Mouse (Mus musculus): ENCODE data around the gene Gm21983.

Gene Gm21983

GRCm38 (mm10) chr7:27158171-27158570 is 22.7 kb downstream of the Gm21983 start:
- no peak for TF ChIP-seq GATA4 (IDR thresholded peaks at IDR 0.05; ENCODE audit: insufficient replicate concordance, low read length)

GRCm38 (mm10) chr7:27156005-27156404 is 24.9 kb downstream of the Gm21983 start:
- no peak for TF ChIP-seq GATA4 (IDR thresholded peaks at IDR 0.05; ENCODE audit: insufficient replicate concordance, low read length)

GRCm38 (mm10) chr7:27153205-27153764 is 27.6 kb downstream of the Gm21983 start, which contains the start of gene Cyp2t4:
TSS of gene Cyp2t4 (plus strand) at chr7:27153714.
- TF ChIP-seq GATA4 (IDR thresholded peaks at IDR 0.05; ENCODE audit: insufficient replicate concordance, low read length): no peak

GRCm38 (mm10) chr7:27136410-27136996 is 44.4 kb downstream of the Gm21983 start:
- TF ChIP-seq GATA4 (IDR thresholded peaks at IDR 0.05; ENCODE audit: insufficient replicate concordance, low read length): no peak

- no peak for TF ChIP-seq GATA4 (IDR thresholded peaks at IDR 0.05; ENCODE audit: insufficient replicate concordance, low read length)
These were observed 47.1 kb downstream of the Gm21983 start for GRCm38 (mm10) chr7:27133757-27134156.

- TF ChIP-seq GATA4 (IDR thresholded peaks at IDR 0.05; ENCODE audit: insufficient replicate concordance, low read length): no peak
These were observed 47.7 kb downstream of the Gm21983 start for GRCm38 (mm10) chr7:27133156-27133555.

GRCm38 (mm10) chr7:27132588-27132987 is 48.3 kb downstream of the Gm21983 start:
- TF ChIP-seq GATA4 (IDR thresholded peaks at IDR 0.05; ENCODE audit: insufficient replicate concordance, low read length): no peak

GRCm38 (mm10) chr7:27131387-27131786 is 49.5 kb downstream of the Gm21983 start:
- TF ChIP-seq GATA4 (IDR thresholded peaks at IDR 0.05; ENCODE audit: insufficient replicate concordance, low read length): no peak

- TF ChIP-seq GATA4 (IDR thresholded peaks at IDR 0.05; ENCODE audit: insufficient replicate concordance, low read length): no peak
These were observed 50.1 kb downstream of the Gm21983 start for GRCm38 (mm10) chr7:27130521-27131370.

GRCm38 (mm10) chr7:27129811-27130210 is 51.1 kb downstream of the Gm21983 start:
- no peak for TF ChIP-seq GATA4 (IDR thresholded peaks at IDR 0.05; ENCODE audit: insufficient replicate concordance, low read length)

- no peak; the same call in 1 of the 2 replicates for TF ChIP-seq GATA4 (IDR thresholded peaks at IDR 0.05; ENCODE audit: insufficient replicate concordance, low read length)
These were observed 51.9 kb downstream of the Gm21983 start for GRCm38 (mm10) chr7:27128946-27129345.

- TF ChIP-seq GATA4 (IDR thresholded peaks at IDR 0.05; ENCODE audit: insufficient replicate concordance, low read length): no peak
These were observed 52.7 kb downstream of the Gm21983 start for GRCm38 (mm10) chr7:27128162-27128561.

GRCm38 (mm10) chr7:27124969-27125368 is 55.9 kb downstream of the Gm21983 start:
- no peak for TF ChIP-seq GATA4 (IDR thresholded peaks at IDR 0.05; ENCODE audit: insufficient replicate concordance, low read length)

- TF ChIP-seq GATA4 (IDR thresholded peaks at IDR 0.05; ENCODE audit: insufficient replicate concordance, low read length): no peak
These were observed 56.5 kb downstream of the Gm21983 start for GRCm38 (mm10) chr7:27124305-27124832.

GRCm38 (mm10) chr7:27119676-27120075 is 61.2 kb downstream of the Gm21983 start, which contains the start of gene Cyp2f2:
TSS of gene Cyp2f2 (plus strand) at chr7:27119909.
- peak; percentile 42; the same call in 1 of the 2 replicates for TF ChIP-seq GATA4 (IDR thresholded peaks at IDR 0.05; ENCODE audit: insufficient replicate concordance, low read length)
